Mouse (Mus musculus) left cerebral cortex, postnatal 10 days (tissue): ENCODE data around the gene P2rx7. TPM values are rescaled to one million over a fixed set of nuclear protein-coding genes. Genes with fewer than 3 reads are reported as not detected.
A peak's percentile ranks its signal among the peaks of the same experiment; 100 is the strongest.

Experiments
- DNase-seq, 2 experiments: peaks; one replicate each; pipeline ENCODE4 v3.0.0; 2021 to 2022; ENCODE audit warnings: low spot score in 2 of 2, mixed read lengths in 1 of 2; ENCODE audit errors: extremely low spot score in 1 of 2
- intact Hi-C: fragments of 180-260 bp; cut with DNase I; formaldehyde crosslinking; loops from one replicate; pipeline ENCODE4 v1.15.1; 2025
- total RNA-seq, 2 experiments: library from RNA; stranded (reverse); gene quantifications; 2 replicates each; pipeline ENCODE4 v1.2.3; 2021

P2rx7 gene
- 1 to 10 TPM; 6.3 to 6.5 TPM for total RNA-seq

DNA sequence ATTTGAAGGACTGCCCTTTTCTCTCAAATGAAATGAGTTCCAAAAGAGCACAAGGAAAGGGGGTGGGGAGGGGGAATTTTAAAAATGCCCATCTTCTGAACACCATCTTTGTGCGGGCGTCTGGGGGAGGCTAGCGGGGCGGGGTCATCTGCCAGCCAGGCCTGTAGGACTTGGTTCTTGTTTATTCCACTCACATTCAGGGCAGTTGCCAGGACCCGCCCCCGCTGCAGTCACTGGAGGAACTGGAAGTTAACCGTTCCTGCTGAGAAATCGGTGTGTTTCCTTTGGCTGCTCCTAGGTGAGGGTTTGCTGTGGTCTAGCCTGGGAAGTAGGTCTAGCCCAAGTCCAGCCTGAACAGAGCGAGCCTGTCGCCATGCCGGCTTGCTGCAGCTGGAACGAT, at the start of gene P2rx7:
Gene P2rx7, plus strand, starts transcription at position 211 of the 400 bp plus-strand sequence.
- peak; percentile 62 to 89 for DNase-seq
- intact Hi-C loops = no loop called here

DNA sequence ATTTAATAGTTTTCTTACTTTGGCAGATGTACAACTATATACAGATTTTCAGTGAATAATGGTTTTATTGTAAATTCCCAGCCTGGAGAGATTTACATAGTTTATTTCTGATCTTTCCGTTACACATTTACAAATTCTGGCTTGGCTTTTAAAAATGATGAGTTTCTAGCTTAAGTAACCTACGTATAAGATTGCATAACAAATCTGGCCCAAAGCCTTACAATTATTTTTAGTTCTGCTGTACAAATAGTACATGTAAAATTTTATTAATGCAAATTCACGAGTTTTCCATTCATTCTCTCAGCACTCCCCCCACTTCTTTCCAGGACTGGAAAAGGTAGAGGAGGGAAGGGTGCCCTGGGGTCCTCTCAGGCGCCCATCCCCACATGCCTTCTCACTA, 48.2 kb upstream of the P2rx7 start:
- DNase-seq = no peak
- intact Hi-C loops = no loop called here

DNA sequence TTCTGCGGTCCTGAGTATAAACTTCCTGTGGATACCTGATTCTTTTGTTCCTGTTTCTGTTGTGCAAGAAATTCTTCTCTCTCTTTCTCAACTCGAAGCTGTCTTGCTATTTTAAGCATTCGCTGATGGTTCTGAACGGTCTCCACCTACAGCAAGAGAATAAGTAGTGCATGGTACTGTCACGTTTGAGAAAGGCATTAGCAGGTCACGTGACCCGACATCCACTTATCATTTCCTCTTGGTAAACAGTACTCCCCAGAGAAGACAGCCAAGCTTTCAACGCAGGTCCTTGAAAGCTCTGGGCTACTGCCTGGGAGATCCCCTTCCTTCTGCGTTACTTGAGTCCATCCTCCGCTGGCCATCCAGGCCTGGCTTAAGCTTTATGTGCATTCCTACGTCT, 41.5 kb upstream of the P2rx7 start:
- DNase-seq = peak in 1 of 2 experiments; percentile 58
- intact Hi-C loops = no loop called here

DNA sequence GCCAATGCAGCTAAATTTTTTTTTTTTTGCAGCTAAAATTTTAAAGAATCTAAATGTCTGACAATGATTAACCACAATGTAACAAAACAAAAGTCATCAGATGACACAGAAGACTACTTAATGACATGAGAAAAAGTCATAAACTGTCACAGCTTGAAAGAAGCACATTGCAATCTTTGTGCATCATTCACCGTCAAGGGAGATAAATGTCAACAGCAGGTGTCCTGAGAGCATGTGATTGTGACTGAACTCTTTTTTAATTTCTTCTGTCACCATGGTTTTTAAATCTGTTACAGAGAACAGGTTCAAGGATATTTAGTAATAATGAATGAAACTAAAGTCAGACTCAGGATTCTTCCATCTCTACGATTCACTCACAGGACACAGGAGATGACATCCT, 38.8 kb upstream of the P2rx7 start:
- DNase-seq = no peak
- intact Hi-C loops = no loop called here

DNA sequence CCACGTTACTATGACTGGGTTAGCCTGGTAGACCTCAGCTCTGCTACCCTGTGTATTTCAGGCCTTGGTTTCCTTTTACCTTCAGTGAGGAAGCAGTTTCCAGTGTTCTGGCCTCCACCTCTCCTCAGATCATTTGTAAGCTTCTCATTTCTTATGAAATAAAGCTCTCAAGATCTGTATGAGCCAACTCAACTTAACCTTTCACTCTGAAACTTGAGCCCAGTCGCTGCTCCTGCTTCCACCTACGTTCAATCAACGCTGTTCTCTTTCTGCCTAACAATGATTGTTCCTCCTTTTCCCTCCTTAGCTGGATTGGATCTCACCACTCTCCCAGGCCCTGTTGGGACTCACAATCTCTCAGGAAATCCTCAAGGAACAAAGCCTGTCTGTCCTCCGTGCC, 32.1 kb upstream of the P2rx7 start:
- no peak for DNase-seq
- intact Hi-C loops = loop anchor here (5.0 kb wide), 1 partner anchor 54 kb away; no protein-coding TSS in a partner anchor

- peak; percentile 95 to 98 for DNase-seq
- intact Hi-C loops = loop anchor here (5.0 kb wide), 1 partner anchor 57 kb away; no protein-coding TSS in a partner anchor
Observed at GRCm38 (mm10) chr5:122613908-122614732, 29.6 kb upstream of the P2rx7 start, which contains the start of gene Ift81. Ift81 (minus strand) TSS chr5:122614518.

DNA sequence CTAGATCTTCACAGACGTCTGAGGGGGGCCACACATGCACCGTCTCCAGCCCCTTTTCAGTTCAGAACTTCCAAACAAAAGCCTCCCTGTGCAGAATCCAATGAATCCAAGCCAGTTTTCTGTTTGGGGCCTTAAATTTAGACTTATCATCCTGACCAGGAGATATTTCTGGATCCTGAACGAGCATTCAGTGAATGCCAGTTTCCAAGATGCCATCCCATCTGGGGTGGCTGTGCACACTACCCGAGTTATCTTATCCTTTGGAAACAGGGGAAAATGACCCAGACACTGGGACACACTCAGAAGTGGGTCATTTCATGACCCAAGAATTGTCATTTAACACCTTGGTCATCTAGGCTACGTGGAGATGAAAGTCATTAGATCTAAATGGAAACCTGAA, 26.0 kb upstream of the P2rx7 start:
- DNase-seq = no peak
- intact Hi-C loops = loop anchor here (5.0 kb wide), 1 partner anchor 115 kb away; the partner anchor contains the start of gene Atp2a2

DNA sequence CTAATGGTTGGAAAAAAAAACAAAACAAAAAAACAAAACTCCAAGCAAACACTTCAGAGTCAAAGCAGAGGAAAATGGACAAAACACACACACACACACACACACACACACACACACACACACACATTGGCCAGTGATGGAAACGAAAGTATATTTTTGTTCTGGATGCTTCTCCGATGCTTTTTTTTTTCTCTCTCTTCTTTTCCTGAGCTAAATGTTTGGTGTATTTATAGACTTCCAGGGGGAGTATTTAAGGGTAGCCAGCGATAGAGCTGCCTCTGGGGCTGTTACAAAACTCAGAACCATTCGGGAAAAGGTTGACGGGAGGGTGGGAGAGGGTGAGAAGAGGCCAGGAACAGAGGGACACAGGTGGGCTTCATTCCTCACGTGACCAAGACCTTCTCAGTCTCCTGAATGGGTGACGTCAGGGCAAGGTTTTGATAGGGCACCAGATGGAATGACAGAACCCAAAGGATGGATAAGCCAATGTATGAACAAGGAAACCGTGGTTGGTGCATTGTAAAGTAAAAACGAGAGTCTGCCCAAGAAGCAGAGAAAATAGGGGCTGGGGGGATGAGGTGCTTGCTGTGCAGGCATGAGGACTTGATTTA, 23.9 kb upstream of the P2rx7 start:
- intact Hi-C loops = loop anchor here (5.0 kb wide), 1 partner anchor 117 kb away; the partner anchor contains the start of gene Atp2a2
- DNase-seq = peak in 1 of 2 experiments; percentile 40

DNA sequence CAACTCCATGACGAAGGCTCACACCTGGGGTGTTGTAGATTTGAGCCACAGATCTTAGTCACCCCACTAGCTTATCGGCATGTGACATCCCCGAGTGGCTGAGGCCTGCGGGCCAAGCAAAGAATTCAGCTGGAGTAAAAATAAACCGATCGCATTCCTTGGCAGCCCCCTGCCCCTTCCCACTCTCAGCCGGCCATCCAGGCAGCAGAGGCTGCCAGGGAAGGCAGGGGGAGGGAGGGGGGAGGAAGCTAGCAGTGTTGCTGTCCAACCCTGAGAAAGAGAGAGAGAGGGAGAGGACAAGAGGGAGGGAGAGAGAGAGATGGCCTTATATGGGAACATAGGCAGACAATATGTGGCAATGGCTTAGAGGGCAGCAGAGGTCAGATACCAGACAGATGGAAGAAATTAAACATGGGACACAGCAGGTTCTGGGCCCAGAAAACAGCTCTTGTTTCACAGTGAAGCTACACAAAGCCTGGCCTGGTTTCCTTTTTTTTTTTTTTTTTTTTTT, 22.3 kb upstream of the P2rx7 start:
- intact Hi-C loops = no loop called here
- DNase-seq = peak in 1 of 2 experiments; percentile 79

DNA sequence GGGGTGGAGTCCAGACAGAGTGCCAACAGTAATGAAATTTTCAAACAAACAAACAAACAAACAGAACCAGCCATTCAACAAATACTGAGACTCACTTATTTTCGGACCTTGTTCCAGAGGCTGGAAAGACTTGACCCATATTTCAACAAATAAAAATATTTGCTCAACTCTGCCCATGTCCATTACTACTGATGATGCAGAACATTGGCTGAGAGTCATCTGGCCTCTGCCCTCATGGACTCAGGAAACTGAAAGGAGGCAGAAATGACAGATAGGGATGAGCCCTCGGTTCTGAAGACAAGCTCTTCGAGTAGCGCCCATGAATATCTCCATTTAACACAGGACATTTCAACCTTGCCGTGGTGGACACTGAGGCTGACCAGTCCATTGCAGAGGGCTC, 21.2 kb upstream of the P2rx7 start:
- intact Hi-C loops = no loop called here
- DNase-seq = no peak

- intact Hi-C loops = no loop called here
- DNase-seq = no peak
Observed at GRCm38 (mm10) chr5:122623861-122624260, 19.9 kb upstream of the P2rx7 start.

- intact Hi-C loops = loop anchor here (5.0 kb wide), 1 partner anchor 223 kb away; no protein-coding TSS in a partner anchor
Observed at GRCm38 (mm10) chr5:122624952-122625479, 18.7 kb upstream of the P2rx7 start.

DNA sequence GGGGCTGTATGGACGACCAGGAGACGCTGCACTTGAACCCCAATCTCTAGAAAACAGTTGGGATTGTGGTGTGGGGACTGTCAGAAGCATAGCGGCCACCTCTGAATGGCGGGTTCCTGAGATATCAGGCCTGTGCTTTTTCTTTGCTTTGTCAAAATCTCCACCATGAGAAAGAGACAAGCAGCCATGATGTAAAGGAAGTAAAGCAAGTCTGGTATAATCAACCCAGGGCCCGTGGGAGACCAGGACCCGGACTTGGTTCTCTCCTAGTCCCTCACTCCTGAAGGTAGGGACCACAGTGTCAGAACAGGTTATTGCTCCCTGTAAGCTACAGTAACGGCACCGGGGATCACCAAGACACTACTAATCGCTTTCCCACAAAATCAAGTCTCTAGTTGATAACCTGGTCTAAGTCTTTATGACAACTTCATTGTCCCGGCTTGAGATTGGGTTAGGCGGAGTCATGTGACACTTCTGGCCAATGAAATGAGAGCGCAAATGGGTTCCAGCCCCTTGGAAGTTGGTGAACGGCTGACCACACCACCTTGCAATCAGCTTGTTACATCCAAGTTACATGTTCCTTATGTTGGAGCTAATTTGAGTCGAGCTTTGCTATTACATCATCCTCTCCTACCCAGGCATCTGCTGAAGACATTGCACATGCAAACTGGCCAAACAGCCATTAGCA, 18.0 kb upstream of the P2rx7 start:
- no peak for DNase-seq
- intact Hi-C loops = loop anchor here (5.0 kb wide), 1 partner anchor 223 kb away; no protein-coding TSS in a partner anchor

More at GRCm38 (mm10) chr5:122624952-122625479, 18.7 kb upstream of the P2rx7 start:
- no peak for DNase-seq

- intact Hi-C loops = loop anchor here (5.0 kb wide), 1 partner anchor 225 kb away; no protein-coding TSS in a partner anchor
- peak; percentile 83 to 89 for DNase-seq
Observed at GRCm38 (mm10) chr5:122627243-122627642, 16.5 kb upstream of the P2rx7 start.

GRCm38 (mm10) chr5:122635228-122635627, 8.5 kb upstream of the P2rx7 start:
- no peak for DNase-seq
- intact Hi-C loops = loop anchor here (5.0 kb wide), 1 partner anchor 72 kb away; the partner anchor contains the start of gene P2rx4

DNA sequence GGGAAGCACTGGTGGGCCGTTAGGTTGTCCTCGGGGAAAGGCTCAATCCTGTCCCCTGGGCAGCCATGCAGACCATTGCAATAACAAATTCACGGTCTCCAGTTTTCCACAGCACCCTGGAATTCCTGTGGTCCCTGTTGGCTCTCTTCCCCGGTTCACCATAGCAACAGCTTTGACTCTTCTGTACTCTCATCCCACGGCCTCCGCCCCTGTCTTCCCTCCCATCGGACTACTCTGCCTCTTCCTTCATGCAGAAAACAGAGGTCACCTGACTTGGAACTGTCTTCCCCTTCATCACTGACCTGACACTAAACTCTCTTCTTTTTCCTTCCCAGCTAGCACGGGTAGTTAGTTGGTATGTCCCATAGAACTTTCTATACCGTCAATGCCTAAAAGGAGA, 7.4 kb upstream of the P2rx7 start:
- intact Hi-C loops = loop anchor here (5.0 kb wide), 1 partner anchor 71 kb away; the partner anchor contains the start of gene P2rx4
- no peak for DNase-seq

GRCm38 (mm10) chr5:122636958-122637357, 6.8 kb upstream of the P2rx7 start:
- intact Hi-C loops = loop anchor here (5.0 kb wide), 1 partner anchor 70 kb away; the partner anchor contains the start of gene P2rx4
- DNase-seq = no peak

- no peak for DNase-seq
- intact Hi-C loops = loop anchor here (5.0 kb wide), 1 partner anchor 69 kb away; the partner anchor contains the start of gene P2rx4
Observed at GRCm38 (mm10) chr5:122638296-122638695, 5.4 kb upstream of the P2rx7 start.
